Mouse (Mus musculus): ENCODE data around the gene Soga1.

The Soga1 gene

DNA sequence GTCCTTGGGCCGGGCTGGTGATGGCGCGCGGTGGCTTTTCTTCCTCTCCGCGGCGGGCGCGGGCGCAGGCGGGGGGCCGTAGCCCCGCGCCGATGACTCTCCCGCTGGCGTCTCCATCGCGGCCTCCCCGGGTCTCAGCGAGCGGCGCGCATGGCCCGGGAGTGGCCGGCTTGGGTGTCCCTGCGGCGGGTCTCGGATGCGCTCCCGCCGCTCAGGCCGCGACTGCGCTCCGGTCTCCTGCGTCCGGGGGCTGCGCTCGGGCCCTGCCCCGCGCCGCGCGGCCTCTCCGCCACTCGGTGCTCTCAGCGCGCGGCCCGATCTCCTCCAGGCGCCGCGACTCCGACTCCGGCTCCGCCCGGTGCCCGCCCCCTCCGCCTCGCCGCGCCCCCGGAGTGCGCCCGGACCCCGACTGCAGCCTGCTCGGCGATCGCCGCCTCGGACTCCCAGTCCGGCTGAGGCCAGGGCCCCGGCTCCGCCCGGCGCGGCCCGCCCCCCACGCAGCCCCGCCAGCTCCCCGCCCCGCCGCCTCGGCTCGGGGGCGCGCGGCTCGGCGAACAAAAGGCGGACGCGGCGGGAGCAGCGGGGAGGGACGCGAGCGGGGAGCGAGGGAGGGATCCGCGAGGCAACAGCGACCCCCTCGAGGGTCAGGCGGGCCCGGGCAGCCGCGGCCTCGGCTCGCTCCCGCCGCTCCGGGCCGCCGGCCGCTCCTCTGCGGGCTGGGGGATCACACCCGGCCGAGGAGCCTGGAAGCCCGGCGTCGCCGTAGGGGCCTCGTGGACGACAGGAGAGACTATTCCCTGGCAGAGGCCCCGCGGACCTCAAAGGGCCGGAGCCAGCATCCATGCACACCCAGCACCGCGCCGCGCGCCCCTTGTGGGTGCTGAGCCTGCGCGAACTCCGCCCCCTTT is at the start of gene Soga1:
Soga1 (minus strand) TSS at position 462 of the 908 bp plus-strand sequence.
- DNase-seq (ENCODE audit: low spot score in 2 of 2), result peak in 1 of 2 experiments; percentile 73

GRCm38 (mm10) chr2:157128072-157128471 is 49.0 kb upstream of the Soga1 start:
- DNase-seq (ENCODE audit: low spot score in 2 of 2), result no peak

DNA sequence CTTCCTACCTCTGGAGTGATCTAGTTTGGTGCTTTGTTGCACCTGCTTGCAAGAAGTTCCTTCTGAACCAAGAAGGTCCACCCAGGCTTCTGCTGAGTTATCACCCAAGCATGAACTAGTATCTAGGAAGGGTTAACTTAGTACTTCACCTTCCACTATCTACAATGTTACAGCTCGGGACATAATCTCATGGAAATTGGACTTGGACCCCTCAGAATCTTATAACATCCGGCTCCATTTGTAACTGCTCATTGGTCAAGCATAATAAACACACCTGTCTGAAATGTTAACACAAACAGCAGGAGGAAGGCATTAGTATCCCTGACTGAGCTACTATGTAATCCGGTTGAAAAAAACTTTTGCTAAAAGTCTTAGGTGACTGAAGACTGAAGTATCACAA is 48.3 kb upstream of the Soga1 start:
- DNase-seq (ENCODE audit: low spot score in 2 of 2), result no peak

GRCm38 (mm10) chr2:157125246-157125645 is 46.2 kb upstream of the Soga1 start:
- no peak for DNase-seq (ENCODE audit: low spot score in 2 of 2)

GRCm38 (mm10) chr2:157121766-157122165 is 42.7 kb upstream of the Soga1 start:
- DNase-seq (ENCODE audit: low spot score in 2 of 2), result no peak

DNA sequence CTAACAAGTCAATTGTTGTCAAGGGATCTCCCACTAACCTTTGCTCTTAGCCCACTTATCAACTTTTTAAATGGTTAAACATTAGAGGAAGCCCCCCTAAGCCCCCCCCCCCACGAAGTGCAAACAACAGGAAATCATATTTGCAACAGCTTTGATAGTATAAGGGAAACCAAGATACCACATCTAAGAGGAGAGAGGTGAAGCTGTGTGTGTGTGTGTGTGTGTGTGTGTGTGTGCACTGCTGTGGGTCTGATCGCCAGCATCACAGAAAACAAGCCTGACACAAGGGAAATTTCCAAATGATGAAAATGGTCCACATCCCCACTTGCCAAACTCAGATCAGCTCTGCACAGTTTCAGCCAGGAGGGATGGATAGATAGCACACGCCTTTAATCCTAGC is 40.0 kb upstream of the Soga1 start:
- DNase-seq (ENCODE audit: low spot score in 2 of 2), result no peak

DNA sequence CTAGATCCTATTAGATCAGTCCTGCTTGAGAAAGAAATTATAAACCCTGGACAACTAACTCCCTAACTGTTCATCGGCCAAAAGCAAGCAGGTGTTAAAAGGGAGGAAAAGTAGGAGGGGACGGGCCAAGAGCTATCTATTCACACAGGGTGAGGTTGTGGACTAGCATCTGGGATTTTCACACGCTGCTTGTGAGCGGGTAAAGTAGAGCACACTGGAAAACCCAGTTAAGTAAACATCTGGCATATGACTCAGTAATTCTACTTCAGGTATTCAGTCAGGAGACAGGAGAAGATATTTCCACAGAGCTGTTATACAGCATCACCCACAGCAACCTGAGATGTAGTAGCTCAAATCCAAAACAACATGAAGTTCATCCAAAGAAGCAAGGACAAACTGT is 39.5 kb upstream of the Soga1 start:
- DNase-seq (ENCODE audit: low spot score in 2 of 2), result no peak

GRCm38 (mm10) chr2:157116964-157117363 is 37.9 kb upstream of the Soga1 start:
- no peak for DNase-seq (ENCODE audit: low spot score in 2 of 2)

GRCm38 (mm10) chr2:157108236-157108635 is 29.2 kb upstream of the Soga1 start:
- DNase-seq (ENCODE audit: low spot score in 2 of 2), result no peak

DNA sequence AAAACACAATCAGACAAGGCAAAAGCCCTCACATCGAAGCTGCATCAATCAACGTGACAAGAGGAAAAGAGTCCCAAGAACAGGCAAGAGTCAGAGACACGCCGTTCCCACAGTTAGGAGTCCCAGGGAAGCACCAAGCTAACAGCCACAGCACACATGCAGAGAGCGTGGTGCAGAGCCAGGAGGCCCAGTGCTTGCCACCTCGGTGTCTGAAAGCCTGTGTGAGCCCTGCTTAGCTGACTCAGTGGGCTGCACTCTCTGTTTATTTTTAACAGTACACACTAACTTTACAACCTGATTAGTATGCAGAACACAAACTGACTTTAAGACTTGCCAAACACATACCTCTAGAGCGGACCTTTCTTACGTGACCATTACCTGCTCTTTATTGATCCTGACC is 25.4 kb upstream of the Soga1 start:
- no peak for DNase-seq (ENCODE audit: low spot score in 2 of 2)

GRCm38 (mm10) chr2:157102256-157102655 is 23.2 kb upstream of the Soga1 start:
- no peak for DNase-seq (ENCODE audit: low spot score in 2 of 2)

GRCm38 (mm10) chr2:157101650-157102049 is 22.6 kb upstream of the Soga1 start:
- DNase-seq (ENCODE audit: low spot score in 2 of 2), result no peak

- no peak for DNase-seq (ENCODE audit: low spot score in 2 of 2)
These were observed 21.2 kb upstream of the Soga1 start for GRCm38 (mm10) chr2:157100319-157100605.

DNA sequence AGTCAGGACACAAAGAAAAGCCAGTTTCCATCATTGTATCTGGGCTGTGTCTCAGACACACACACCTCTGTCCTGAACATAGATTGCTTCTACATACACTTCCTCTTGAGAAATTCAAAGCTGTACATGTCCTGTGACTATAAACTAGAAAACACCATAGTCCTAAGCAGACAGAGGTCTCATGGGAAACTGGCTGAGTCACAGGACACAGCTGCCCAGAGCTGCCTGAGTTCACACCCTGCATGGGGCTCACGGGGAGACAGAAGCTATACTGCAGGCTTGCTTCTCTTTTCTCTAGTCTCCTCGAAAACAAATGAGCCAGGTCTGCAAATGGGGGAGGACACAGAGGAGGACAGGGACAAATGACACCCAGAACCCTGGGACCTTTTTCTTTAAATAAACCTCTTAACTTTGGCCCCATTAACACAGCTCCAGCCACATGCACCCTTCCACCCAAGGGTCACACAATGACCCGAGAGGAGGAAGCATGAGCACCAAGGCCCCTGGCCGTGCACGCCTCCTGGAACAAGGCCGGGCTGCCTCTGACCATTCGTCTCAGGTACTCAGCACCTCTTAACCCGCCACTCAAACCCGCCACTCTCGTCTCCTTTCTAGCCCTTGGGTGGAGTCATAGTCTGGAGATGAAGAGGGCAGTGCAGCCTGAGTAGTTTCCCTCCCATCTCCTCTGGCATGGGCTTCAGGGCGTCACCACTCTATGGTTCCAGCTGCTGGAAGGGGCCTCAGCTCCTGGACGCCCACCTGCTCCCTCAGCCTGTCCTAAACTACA is 20.7 kb upstream of the Soga1 start:
- DNase-seq (ENCODE audit: low spot score in 2 of 2), result no peak

DNA sequence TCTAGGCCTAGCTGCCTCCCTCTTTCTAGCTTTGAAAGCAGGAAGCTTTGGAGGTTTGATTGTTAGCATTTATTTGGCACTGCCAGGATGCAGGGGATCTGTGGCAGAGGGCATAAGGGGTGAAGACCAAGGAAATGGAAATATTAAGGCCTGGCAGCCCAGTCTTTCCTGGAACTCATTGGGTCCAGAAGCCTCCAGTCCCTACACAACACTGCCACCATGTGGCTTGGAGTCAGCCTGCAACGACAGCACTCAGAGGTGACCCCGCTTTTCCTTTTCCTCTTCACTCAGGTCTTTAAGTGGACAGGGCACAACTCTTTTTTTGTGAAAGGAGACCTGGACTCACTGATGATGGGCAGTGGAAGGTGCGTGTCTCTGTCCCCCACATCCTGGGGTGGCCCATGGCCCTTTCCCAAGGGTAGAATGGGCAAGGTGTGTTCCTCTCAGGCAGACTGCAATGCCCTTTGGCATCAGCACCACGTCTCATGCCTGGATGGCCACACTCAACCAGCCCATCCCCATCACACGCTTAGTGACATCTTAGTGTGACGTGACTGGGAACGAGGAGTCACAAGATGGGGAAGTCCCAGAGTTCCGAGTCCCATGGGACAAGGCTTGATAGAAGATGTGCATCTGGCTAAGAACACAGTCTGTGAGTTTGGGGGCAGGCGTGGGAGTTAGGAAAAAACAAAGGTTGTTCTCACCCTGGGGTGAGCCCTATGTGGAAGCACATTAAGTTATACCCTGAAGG is 16.1 kb upstream of the Soga1 start:
- peak in 1 of 2 experiments; percentile 65 for DNase-seq (ENCODE audit: low spot score in 2 of 2)

DNA sequence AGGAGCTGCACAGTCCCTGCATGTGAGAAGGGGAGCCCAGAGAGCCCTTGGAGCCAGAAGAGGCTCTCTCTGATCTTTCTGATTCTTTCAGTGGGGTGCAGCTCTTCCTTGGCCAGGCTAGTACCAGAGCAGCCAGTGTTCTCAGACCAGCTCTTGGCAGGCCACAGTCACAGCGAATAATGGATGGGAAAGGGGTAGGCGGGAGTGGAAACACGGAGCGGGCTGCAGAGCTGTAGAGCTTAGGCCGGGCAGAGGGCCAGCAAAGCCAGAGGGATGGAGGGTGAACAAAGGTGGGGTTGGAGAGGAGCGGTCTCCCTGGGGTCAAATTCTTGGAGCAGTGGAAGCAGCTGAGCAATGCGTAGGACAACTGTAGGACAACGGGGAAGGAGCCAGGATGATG is 13.0 kb upstream of the Soga1 start:
- no peak for DNase-seq (ENCODE audit: low spot score in 2 of 2)

DNA sequence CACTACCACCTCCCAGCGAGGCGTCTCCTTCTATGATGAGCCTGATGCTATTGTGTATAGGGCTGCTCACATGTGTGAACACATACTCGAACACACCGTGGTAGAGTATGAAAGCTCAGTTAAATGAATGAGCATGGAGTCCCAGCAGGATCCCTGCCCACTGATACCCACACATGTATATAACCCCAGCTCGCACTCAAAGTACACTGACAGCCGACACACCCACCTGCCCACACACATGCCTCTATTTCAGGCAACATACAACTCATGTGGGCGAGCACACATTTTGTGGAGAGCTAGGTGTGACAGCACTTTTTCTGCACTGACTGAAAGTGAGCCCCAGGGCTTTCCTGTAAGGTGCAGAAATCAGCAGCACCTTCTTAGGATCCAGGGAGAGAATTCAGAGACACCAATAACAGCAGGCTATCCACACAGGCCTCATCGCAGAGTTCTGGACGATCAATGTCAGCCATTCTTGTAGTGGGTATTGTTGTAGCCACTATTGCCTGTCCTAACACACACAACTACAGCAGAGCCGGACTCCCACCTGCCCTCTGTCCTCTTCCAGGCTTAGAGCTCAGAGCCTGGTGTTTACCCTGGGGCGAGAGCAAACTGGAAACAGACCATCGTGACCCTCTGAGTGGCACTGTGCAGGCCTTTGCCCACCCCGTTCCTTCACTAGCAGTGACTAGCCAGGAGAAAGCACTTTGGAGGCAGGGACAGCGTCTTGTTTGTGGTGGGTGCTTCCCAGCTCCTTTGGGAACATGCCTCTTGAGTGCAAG is 8.7 kb upstream of the Soga1 start:
- peak; percentile 78 to 79 for DNase-seq (ENCODE audit: low spot score in 2 of 2)

DNA sequence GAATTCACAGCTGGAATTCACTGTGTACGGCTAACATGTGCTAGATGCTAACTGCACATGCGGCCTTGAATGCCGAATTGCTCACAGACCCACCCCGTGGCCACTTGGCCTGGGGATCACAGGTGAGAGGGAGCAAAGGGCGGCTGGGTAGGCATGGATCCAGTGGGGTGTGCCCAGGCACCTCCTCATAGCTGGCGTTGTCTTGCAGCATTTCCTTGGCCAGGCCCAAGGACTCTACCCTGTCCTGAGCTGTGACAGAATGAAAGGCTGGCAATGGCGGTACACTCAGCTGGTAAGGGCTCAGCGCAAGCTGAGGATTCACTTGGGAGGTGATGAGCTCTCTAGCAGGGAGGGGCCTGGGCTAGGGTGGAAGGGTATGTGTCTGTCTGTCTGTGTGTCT is 7.7 kb upstream of the Soga1 start, which contains the start of gene Tldc2:
Tldc2 (plus strand) TSS at position 260 of the 400 bp plus-strand sequence.
- no peak for DNase-seq (ENCODE audit: low spot score in 2 of 2)

- no peak for DNase-seq (ENCODE audit: low spot score in 2 of 2)
These were observed 6.0 kb upstream of the Soga1 start for GRCm38 (mm10) chr2:157084831-157085585.

DNA sequence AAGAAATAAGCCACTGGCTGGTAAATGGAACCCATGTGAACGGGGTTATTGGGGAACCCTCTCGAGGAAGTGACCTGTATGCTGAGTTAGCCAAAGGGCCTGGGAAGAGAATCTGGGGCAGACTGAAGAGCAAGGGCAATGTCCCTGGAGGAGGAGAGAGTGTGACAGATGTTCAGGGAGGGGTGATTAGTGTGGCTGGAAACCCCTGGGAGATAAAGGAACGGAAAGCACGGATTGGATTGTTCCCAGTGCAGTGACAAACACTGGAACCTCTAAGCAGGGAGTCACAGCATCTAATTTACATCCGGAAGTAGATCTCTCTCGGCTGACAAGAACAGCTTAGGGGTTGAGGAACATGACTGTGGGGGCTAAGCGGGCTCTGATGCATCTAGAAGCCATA is 2.9 kb upstream of the Soga1 start:
- DNase-seq (ENCODE audit: low spot score in 2 of 2), result no peak

DNA sequence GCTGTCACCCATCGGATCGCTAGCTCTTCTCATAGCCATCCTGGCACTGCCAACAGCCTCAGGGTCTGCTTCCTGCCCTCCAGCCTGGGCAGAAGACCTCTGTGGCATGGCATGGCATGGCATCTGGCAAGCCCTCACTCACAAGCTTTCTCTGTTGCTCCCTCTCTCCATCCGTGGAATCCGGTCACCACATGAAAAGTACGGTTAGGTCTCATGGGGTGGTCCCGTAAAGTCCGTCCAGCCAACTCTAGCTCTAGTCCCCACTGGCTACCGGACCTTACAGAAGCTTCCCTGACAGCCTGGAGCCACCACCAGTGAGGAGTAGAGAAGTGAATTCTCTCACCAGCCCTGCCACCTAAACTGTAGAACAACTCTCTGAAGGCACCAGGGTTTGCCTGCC is 2.3 kb upstream of the Soga1 start:
- DNase-seq (ENCODE audit: low spot score in 2 of 2), result no peak
